Mouse (Mus musculus): ENCODE data around the gene Ube2g1.

GRCm38 (mm10) chr11:72615931-72616330 is 8.8 kb downstream of the Ube2g1 start:
- TF ChIP-seq CTCF (IDR thresholded peaks at IDR 0.05; ENCODE audit: borderline replicate concordance, insufficient read depth, low read length) (no peak), POLR2A (IDR thresholded peaks at IDR 0.05; ENCODE audit: low read depth, low read length) (no peak)
